In genomic region chr17:25400443-25400842, GRCm38 (mm10) we compare ENCODE assay signal across 10 mouse cellular contexts. TPM values are rescaled to one million over a fixed set of nuclear protein-coding genes. Genes with fewer than 3 reads are reported as not detected.
A peak's percentile ranks its signal among the peaks of the same experiment; 100 is the strongest.
DNase-seq lines count a peak whose midpoint lies in the region; ATAC-seq and TF ChIP-seq lines count a peak whose summit lies in the region.
"Had no signal": no experiment of that assay in that cellular context is flagged by ENCODE, and none has a peak within 500 bp of the region (broad histone marks: within the 10 kb centered on the region; RNA-seq: fewer than 3 reads in every experiment).

No protein-coding gene starts in this region.

- peak; percentile 70 for DNase-seq in kidney, postnatal 0 days (ENCODE audit: low spot score)
- DNase-seq in MEL (ENCODE audit: low read depth, low spot score), result peak; percentile 57
- DNase-seq in embryonic facial prominence, embryonic 11.5 days (ENCODE audit: low spot score), result peak; percentile 78
- DNase-seq in neural tube, embryonic 11.5 days (ENCODE audit: low spot score), result peak; percentile 66
- DNase-seq in frontal cortex, postnatal 36 days (ENCODE audit: low spot score in 2 of 2), result no peak
- DNase-seq in midbrain, postnatal 0 days (ENCODE audit: low spot score), result no peak

- no peak for TF ChIP-seq CTCF in kidney, postnatal 0 days (IDR thresholded peaks at IDR 0.05; ENCODE audit: low read depth)
- no peak for TF ChIP-seq CTCF in MEL (IDR thresholded peaks at IDR 0.05 in 2 of 3, conservative IDR thresholded peaks at IDR 0.05 in 1 of 3; ENCODE audit: control insufficient read depth in 1 of 3, insufficient read depth in 1 of 3, low read depth in 2 of 3, low read length in 3 of 3, poor library complexity in 1 of 3, severe bottlenecking in 1 of 3)
- no peak for TF ChIP-seq CTCF in midbrain, postnatal 0 days (IDR thresholded peaks at IDR 0.05)

- 5% methylated on average over 7 of the region's 7 CpGs for WGBS in kidney, postnatal 0 days
- 6% methylated on average over 7 of the region's 7 CpGs for WGBS in kidney, embryonic 14.5 days
- 7% methylated on average over 7 of the region's 7 CpGs for WGBS in embryonic facial prominence, embryonic 11.5 days
- 6% methylated on average over 7 of the region's 7 CpGs for WGBS in neural tube, embryonic 11.5 days
- 30% methylated on average over 7 of the region's 7 CpGs for WGBS in midbrain, postnatal 0 days

- H3K4me2 ChIP-seq in kidney, postnatal 0 days (ENCODE audit: low read length), result no peak overlapping the region
- H3K4me2 ChIP-seq in kidney, embryonic 14.5 days (replicated peaks; ENCODE audit: low read depth, low read length), result no peak overlapping the region
- no peak overlapping the region for H3K4me2 ChIP-seq in embryonic facial prominence, embryonic 11.5 days (ENCODE audit: low read depth, low read length)
- no peak overlapping the region for H3K4me2 ChIP-seq in neural tube, embryonic 11.5 days (ENCODE audit: low read depth)
- H3K4me2 ChIP-seq in midbrain, postnatal 0 days (ENCODE audit: low read depth, low read length, poor library complexity, severe bottlenecking), result no peak overlapping the region
- H3K4me2 ChIP-seq: heart, embryonic 13.5 days had no signal

- no peaks in the 10 kb centered on the region for H3K27me3 ChIP-seq in kidney, postnatal 0 days (ENCODE audit: insufficient read depth, low read length)
- H3K27me3 ChIP-seq in kidney, embryonic 14.5 days (ENCODE audit: control insufficient read depth, insufficient read depth, low read length), result no peaks in the 10 kb centered on the region; the same call in 1 of the 2 replicates
- H3K27me3 ChIP-seq in MEL (ENCODE audit: control insufficient read depth in 1 of 2, insufficient read depth in 2 of 2, low read length in 2 of 2), result no peaks in the 10 kb centered on the region
- no peaks in the 10 kb centered on the region for H3K27me3 ChIP-seq in embryonic facial prominence, embryonic 11.5 days (ENCODE audit: control insufficient read depth, insufficient read depth, low read length)
- no peaks in the 10 kb centered on the region for H3K27me3 ChIP-seq in neural tube, embryonic 11.5 days (ENCODE audit: control insufficient read depth, insufficient read depth, low read length)
- H3K27me3 ChIP-seq in midbrain, postnatal 0 days (ENCODE audit: insufficient read depth, low read length), result no peaks in the 10 kb centered on the region
- H3K27me3 ChIP-seq: heart, embryonic 13.5 days had no signal

- peaks cover 5% of the 10 kb centered on the region; the same call in 1 of the 2 replicates for H3K4me1 ChIP-seq in kidney, postnatal 0 days (replicated peaks; ENCODE audit: insufficient read depth, low read length)
- peaks cover 15% of the 10 kb centered on the region for H3K4me1 ChIP-seq in kidney, embryonic 14.5 days (ENCODE audit: control insufficient read depth, insufficient read depth, low read length)
- H3K4me1 ChIP-seq in MEL (ENCODE audit: control insufficient read depth in 1 of 2, insufficient read depth in 2 of 2, low read length in 2 of 2), result no peaks in the 10 kb centered on the region
- peaks cover 5% of the 10 kb centered on the region; the same call in 1 of the 2 replicates for H3K4me1 ChIP-seq in embryonic facial prominence, embryonic 11.5 days (ENCODE audit: control insufficient read depth, insufficient read depth, low read length)
- H3K4me1 ChIP-seq in neural tube, embryonic 11.5 days (ENCODE audit: control insufficient read depth, insufficient read depth, low read length), result peaks cover 16% of the 10 kb centered on the region
- peaks cover 16% of the 10 kb centered on the region for H3K4me1 ChIP-seq in midbrain, postnatal 0 days (ENCODE audit: insufficient read depth, low read length)

- no peak for TF ChIP-seq EP300 in MEL (IDR thresholded peaks at IDR 0.05; ENCODE audit: low read depth in 1 of 2, low read length in 2 of 2)

- H3K27ac ChIP-seq in kidney, postnatal 0 days, result no peak overlapping the region
- H3K27ac ChIP-seq in kidney, embryonic 14.5 days (ENCODE audit: low read depth, low read length), result no peak overlapping the region
- H3K27ac ChIP-seq in MEL (ENCODE audit: control insufficient read depth, low read depth, low read length), result no peak overlapping the region
- H3K27ac ChIP-seq in embryonic facial prominence, embryonic 11.5 days (replicated peaks; ENCODE audit: low read depth, low read length), result no peak overlapping the region
- no peak overlapping the region for H3K27ac ChIP-seq in neural tube, embryonic 11.5 days (ENCODE audit: low read depth, low read length)
- H3K27ac ChIP-seq in midbrain, postnatal 0 days (ENCODE audit: low read depth, low read length), result no peak overlapping the region
- H3K27ac ChIP-seq: heart, embryonic 13.5 days had no signal

- H3K79me2 ChIP-seq in MEL (ENCODE audit: control insufficient read depth, insufficient read depth, low read length, poor library complexity), result no peaks in the 10 kb centered on the region

- H3K36me3 ChIP-seq in kidney, postnatal 0 days (ENCODE audit: insufficient read depth, low read length), result no peaks in the 10 kb centered on the region
- H3K36me3 ChIP-seq in kidney, embryonic 14.5 days (ENCODE audit: control insufficient read depth, insufficient read depth, low read length), result no peaks in the 10 kb centered on the region
- no peaks in the 10 kb centered on the region for H3K36me3 ChIP-seq in MEL (ENCODE audit: control insufficient read depth in 1 of 2, insufficient read depth in 2 of 2, low read length in 2 of 2)
- H3K36me3 ChIP-seq in embryonic facial prominence, embryonic 11.5 days (replicated peaks; ENCODE audit: control insufficient read depth, insufficient read depth, low read depth, low read length), result no peaks in the 10 kb centered on the region
- no peaks in the 10 kb centered on the region for H3K36me3 ChIP-seq in neural tube, embryonic 11.5 days (ENCODE audit: control insufficient read depth, insufficient read depth, low read length)
- H3K36me3 ChIP-seq in midbrain, postnatal 0 days (ENCODE audit: insufficient read depth, low read length), result peaks cover 3% of the 10 kb centered on the region; the same call in 1 of the 2 replicates

- no peaks in the 10 kb centered on the region for H3K9me3 ChIP-seq in kidney, postnatal 0 days (replicated peaks; ENCODE audit: low read length)
- no peaks in the 10 kb centered on the region for H3K9me3 ChIP-seq in kidney, embryonic 14.5 days (ENCODE audit: control insufficient read depth, low read length)
- H3K9me3 ChIP-seq in MEL (replicated peaks; ENCODE audit: insufficient read depth, low read length), result no peaks in the 10 kb centered on the region
- H3K9me3 ChIP-seq in embryonic facial prominence, embryonic 11.5 days (replicated peaks; ENCODE audit: control insufficient read depth, low read length), result no peaks in the 10 kb centered on the region
- H3K9me3 ChIP-seq in neural tube, embryonic 11.5 days (ENCODE audit: control insufficient read depth, low read length), result no peaks in the 10 kb centered on the region
- H3K9me3 ChIP-seq in midbrain, postnatal 0 days (ENCODE audit: low read length), result no peaks in the 10 kb centered on the region
- H3K9me3 ChIP-seq: heart, embryonic 13.5 days had no signal

- no peak for TF ChIP-seq RAD21 in MEL (IDR thresholded peaks at IDR 0.05; ENCODE audit: low read depth, low read length)

- H3K4me3 ChIP-seq in kidney, postnatal 0 days (replicated peaks; ENCODE audit: low read depth, low read length), result no peak overlapping the region
- no peak overlapping the region for H3K4me3 ChIP-seq in kidney, embryonic 14.5 days (ENCODE audit: low read length)
- no peak overlapping the region for H3K4me3 ChIP-seq in MEL (ENCODE audit: control insufficient read depth in 1 of 2, insufficient read depth in 1 of 2, low read depth in 2 of 2, low read length in 2 of 2)
- no peak overlapping the region for H3K4me3 ChIP-seq in embryonic facial prominence, embryonic 11.5 days (ENCODE audit: low read depth, low read length)
- no peak overlapping the region for H3K4me3 ChIP-seq in neural tube, embryonic 11.5 days (ENCODE audit: low read depth, low read length)
- no peak overlapping the region for H3K4me3 ChIP-seq in midbrain, postnatal 0 days (ENCODE audit: low read depth, low read length)
- H3K4me3 ChIP-seq: heart, embryonic 13.5 days had no signal

- no peak for ATAC-seq in kidney, postnatal 0 days (replicated peaks; ENCODE audit: low FRiP score, low read depth)
- no peak for ATAC-seq in kidney, embryonic 14.5 days (ENCODE audit: low FRiP score, low TSS enrichment)
- ATAC-seq in embryonic facial prominence, embryonic 11.5 days (replicated peaks; ENCODE audit: insufficient number of reproducible peaks, low FRiP score, low TSS enrichment, low read depth), result no peak
- no peak for ATAC-seq in neural tube, embryonic 11.5 days (ENCODE audit: insufficient read depth, low FRiP score, low TSS enrichment)
- ATAC-seq in erythroid progenitor cell, adult 5-6 weeks (replicated peaks; ENCODE audit: low FRiP score, poor library complexity, severe bottlenecking), result no peak
- no peak for ATAC-seq in midbrain, postnatal 0 days (ENCODE audit: low FRiP score)

- no peak for TF ChIP-seq POLR2A in MEL (IDR thresholded peaks at IDR 0.05; ENCODE audit: control insufficient read depth in 1 of 2, insufficient read depth in 1 of 2, low read depth in 1 of 2, low read length in 2 of 2, poor library complexity in 1 of 2)

- no peak overlapping the region for H3K9ac ChIP-seq in kidney, postnatal 0 days (ENCODE audit: low read depth, low read length)
- no peak overlapping the region for H3K9ac ChIP-seq in kidney, embryonic 14.5 days (ENCODE audit: low read depth, low read length)
- no peak overlapping the region for H3K9ac ChIP-seq in MEL (ENCODE audit: control insufficient read depth, low read depth, low read length, poor library complexity, severe bottlenecking)
- no peak overlapping the region for H3K9ac ChIP-seq in embryonic facial prominence, embryonic 11.5 days (replicated peaks; ENCODE audit: low read length)
- no peak overlapping the region for H3K9ac ChIP-seq in neural tube, embryonic 11.5 days (ENCODE audit: low read length)
- no peak overlapping the region for H3K9ac ChIP-seq in midbrain, postnatal 0 days (replicated peaks; ENCODE audit: low read length, poor library complexity, severe bottlenecking)
- H3K9ac ChIP-seq: heart, embryonic 13.5 days had no signal

RNA-seq across cellular contexts. Expression of gene Tpsg1, which starts 31.4 kb away (rescaled TPM):
- polyA plus RNA-seq in kidney, postnatal 0 days (2015; fragmentation: Nextera tagmentation; extraction: Ambion mirVana), result 0.18 and 0.41 TPM in 2 replicates
- 0.49 TPM in 1 of 2 replicates, not detected in the other for polyA plus RNA-seq in kidney, embryonic 14.5 days (2014; fragmentation: Nextera tagmentation; extraction: Ambion mirVana)
- total RNA-seq in MEL (2012; rRNA removed), result not detected in 2 replicates
- not detected for polyA plus RNA-seq in MEL (2012; ENCODE audit: insufficient read depth in 1 of 2, insufficient read length in 2 of 2, low read depth in 1 of 2, low replicate concordance in 2 of 2, missing spikeins in 1 of 2)
- polyA plus RNA-seq in embryonic facial prominence, embryonic 11.5 days (2014; fragmentation: Nextera tagmentation; extraction: Ambion mirVana), result 0.32 and 1.2 TPM in 2 replicates
- 0.37 and 0.46 TPM in 2 replicates for polyA plus RNA-seq in neural tube, embryonic 11.5 days (2014; fragmentation: Nextera tagmentation; extraction: Ambion mirVana)
- not detected in 2 replicates for total RNA-seq in erythroid progenitor cell, adult 5-6 weeks (2015; ENCODE audit: low replicate concordance)
- not detected in 2 replicates for total RNA-seq in erythroid progenitor cell, adult 5-6 weeks (2017; ENCODE audit: low replicate concordance)
- not detected in 2 replicates for total RNA-seq in midbrain, postnatal 0 days (2014; rRNA removed)
- 1.0 and 1.2 TPM in 2 replicates for polyA plus RNA-seq in midbrain, postnatal 0 days (2015; fragmentation: Nextera tagmentation; extraction: Ambion mirVana)

RNA-seq across cellular contexts. Expression of gene Cacna1h, which starts 33.1 kb away (rescaled TPM):
- 1.2 and 1.7 TPM in 2 replicates for polyA plus RNA-seq in kidney, postnatal 0 days (2015; fragmentation: Nextera tagmentation; extraction: Ambion mirVana)
- 3.0 and 4.0 TPM in 2 replicates for polyA plus RNA-seq in kidney, embryonic 14.5 days (2014; fragmentation: Nextera tagmentation; extraction: Ambion mirVana)
- 0.31 TPM in 1 of 2 replicates, not detected in the other for total RNA-seq in MEL (2012; rRNA removed)
- under 1 TPM in 1 of 2 experiments, not detected in 1; 0.25 TPM for polyA plus RNA-seq in MEL (2012; ENCODE audit: insufficient read depth in 1 of 2, insufficient read length in 2 of 2, low read depth in 1 of 2, low replicate concordance in 2 of 2, missing spikeins in 1 of 2)
- polyA plus RNA-seq in embryonic facial prominence, embryonic 11.5 days (2014; fragmentation: Nextera tagmentation; extraction: Ambion mirVana), result 3.7 TPM in 2 replicates
- polyA plus RNA-seq in neural tube, embryonic 11.5 days (2014; fragmentation: Nextera tagmentation; extraction: Ambion mirVana), result 9.7 and 13.3 TPM in 2 replicates
- total RNA-seq in erythroid progenitor cell, adult 5-6 weeks (2015; ENCODE audit: low replicate concordance), result 10.5 TPM in 1 of 2 replicates, not detected in the other
- total RNA-seq in erythroid progenitor cell, adult 5-6 weeks (2017; ENCODE audit: low replicate concordance), result 0.91 and 2.3 TPM in 2 replicates
- total RNA-seq in midbrain, postnatal 0 days (2014; rRNA removed), result 117 and 164 TPM in 2 replicates
- polyA plus RNA-seq in midbrain, postnatal 0 days (2015; fragmentation: Nextera tagmentation; extraction: Ambion mirVana), result 7.6 and 9.5 TPM in 2 replicates

RNA-seq across cellular contexts. Expression of gene Tpsb2, which starts 34.3 kb away (rescaled TPM):
- 1.5 and 4.2 TPM in 2 replicates for polyA plus RNA-seq in kidney, postnatal 0 days (2015; fragmentation: Nextera tagmentation; extraction: Ambion mirVana)
- 0.30 and 0.57 TPM in 2 replicates for polyA plus RNA-seq in kidney, embryonic 14.5 days (2014; fragmentation: Nextera tagmentation; extraction: Ambion mirVana)
- total RNA-seq in MEL (2012; rRNA removed), result not detected in 2 replicates
- not detected for polyA plus RNA-seq in MEL (2012; ENCODE audit: insufficient read depth in 1 of 2, insufficient read length in 2 of 2, low read depth in 1 of 2, low replicate concordance in 2 of 2, missing spikeins in 1 of 2)
- not detected in 2 replicates for polyA plus RNA-seq in embryonic facial prominence, embryonic 11.5 days (2014; fragmentation: Nextera tagmentation; extraction: Ambion mirVana)
- polyA plus RNA-seq in neural tube, embryonic 11.5 days (2014; fragmentation: Nextera tagmentation; extraction: Ambion mirVana), result not detected in 2 replicates
- not detected in 2 replicates for total RNA-seq in erythroid progenitor cell, adult 5-6 weeks (2015; ENCODE audit: low replicate concordance)
- total RNA-seq in erythroid progenitor cell, adult 5-6 weeks (2017; ENCODE audit: low replicate concordance), result not detected in 2 replicates
- total RNA-seq in midbrain, postnatal 0 days (2014; rRNA removed), result 0.28 and 1.8 TPM in 2 replicates
- polyA plus RNA-seq in midbrain, postnatal 0 days (2015; fragmentation: Nextera tagmentation; extraction: Ambion mirVana), result 0.60 and 1.0 TPM in 2 replicates
- polyA plus RNA-seq: heart, embryonic 13.5 days had no signal

RNA-seq across cellular contexts. Expression of gene Tekt4, which starts 54.0 kb away (rescaled TPM):
- polyA plus RNA-seq in kidney, postnatal 0 days (2015; fragmentation: Nextera tagmentation; extraction: Ambion mirVana), result 0.14 TPM in 1 of 2 replicates, not detected in the other
- not detected in 2 replicates for polyA plus RNA-seq in kidney, embryonic 14.5 days (2014; fragmentation: Nextera tagmentation; extraction: Ambion mirVana)
- total RNA-seq in MEL (2012; rRNA removed), result not detected in 2 replicates
- polyA plus RNA-seq in MEL (2012; ENCODE audit: insufficient read depth in 1 of 2, insufficient read length in 2 of 2, low read depth in 1 of 2, low replicate concordance in 2 of 2, missing spikeins in 1 of 2), result not detected
- not detected in 2 replicates for polyA plus RNA-seq in embryonic facial prominence, embryonic 11.5 days (2014; fragmentation: Nextera tagmentation; extraction: Ambion mirVana)
- polyA plus RNA-seq in neural tube, embryonic 11.5 days (2014; fragmentation: Nextera tagmentation; extraction: Ambion mirVana), result 0.25 and 0.46 TPM in 2 replicates
- not detected in 2 replicates for total RNA-seq in erythroid progenitor cell, adult 5-6 weeks (2015; ENCODE audit: low replicate concordance)
- not detected in 2 replicates for total RNA-seq in erythroid progenitor cell, adult 5-6 weeks (2017; ENCODE audit: low replicate concordance)
- total RNA-seq in midbrain, postnatal 0 days (2014; rRNA removed), result 1.9 and 5.2 TPM in 2 replicates
- 2.1 and 2.3 TPM in 2 replicates for polyA plus RNA-seq in midbrain, postnatal 0 days (2015; fragmentation: Nextera tagmentation; extraction: Ambion mirVana)

RNA-seq across cellular contexts. Expression of gene Tpsab1, which starts 55.1 kb away (rescaled TPM):
- 0.19 and 0.55 TPM in 2 replicates for polyA plus RNA-seq in kidney, postnatal 0 days (2015; fragmentation: Nextera tagmentation; extraction: Ambion mirVana)
- polyA plus RNA-seq in kidney, embryonic 14.5 days (2014; fragmentation: Nextera tagmentation; extraction: Ambion mirVana), result 0.27 and 0.39 TPM in 2 replicates
- total RNA-seq in MEL (2012; rRNA removed), result not detected in 2 replicates
- not detected for polyA plus RNA-seq in MEL (2012; ENCODE audit: insufficient read depth in 1 of 2, insufficient read length in 2 of 2, low read depth in 1 of 2, low replicate concordance in 2 of 2, missing spikeins in 1 of 2)
- polyA plus RNA-seq in embryonic facial prominence, embryonic 11.5 days (2014; fragmentation: Nextera tagmentation; extraction: Ambion mirVana), result not detected in 2 replicates
- not detected in 2 replicates for polyA plus RNA-seq in neural tube, embryonic 11.5 days (2014; fragmentation: Nextera tagmentation; extraction: Ambion mirVana)
- total RNA-seq in erythroid progenitor cell, adult 5-6 weeks (2015; ENCODE audit: low replicate concordance), result not detected in 2 replicates
- total RNA-seq in erythroid progenitor cell, adult 5-6 weeks (2017; ENCODE audit: low replicate concordance), result not detected in 2 replicates
- not detected in 2 replicates for total RNA-seq in midbrain, postnatal 0 days (2014; rRNA removed)
- not detected in 2 replicates for polyA plus RNA-seq in midbrain, postnatal 0 days (2015; fragmentation: Nextera tagmentation; extraction: Ambion mirVana)
- polyA plus RNA-seq: brain, embryonic 14.5 days; heart, embryonic 13.5 days had no signal

Comparison
In these comparisons a context has a peak if more than half of its experiments do, and no peak if none do; other contexts are left out.
1. DNase-seq: peak in kidney, postnatal 0 days (single experiment), MEL (single experiment), embryonic facial prominence, embryonic 11.5 days (single experiment) and neural tube, embryonic 11.5 days (single experiment); none in frontal cortex, postnatal 36 days (0 of 2) and midbrain, postnatal 0 days (single experiment).